Comparison of ENCODE assay signal across 7 mouse cellular contexts in the genomic region with DNA sequence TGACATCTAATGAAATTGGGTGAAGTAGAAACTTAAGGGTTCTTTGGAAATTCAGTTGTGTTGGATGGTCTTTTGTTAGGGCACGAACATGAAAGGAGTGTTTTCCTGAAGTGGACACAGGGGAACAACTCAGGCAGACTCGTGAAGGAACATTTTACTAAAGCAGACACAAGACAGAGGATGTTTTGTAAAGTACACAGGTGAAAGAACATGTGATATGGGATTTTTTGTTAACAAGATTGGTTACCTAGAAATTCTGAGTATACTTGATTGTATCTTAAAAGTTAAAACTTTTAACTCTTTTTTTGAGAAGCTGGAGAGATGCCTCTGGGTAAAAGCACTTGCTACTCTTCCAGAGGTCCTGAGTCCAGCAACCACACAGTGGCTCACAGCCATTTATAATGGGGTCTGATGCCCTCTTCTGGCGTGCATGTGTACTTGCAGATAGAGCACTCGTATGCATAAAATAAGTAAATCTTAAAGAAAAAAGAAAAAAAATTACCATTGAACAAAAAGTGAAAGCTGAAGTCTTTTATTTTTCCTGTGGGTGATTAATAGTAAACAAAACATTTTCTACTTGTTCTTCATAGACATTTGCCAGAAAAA. TPM values are rescaled to one million over a fixed set of nuclear protein-coding genes. Genes with fewer than 3 reads are reported as not detected.
DNase-seq lines count a peak whose midpoint lies in the region; ATAC-seq lines count a peak whose summit lies in the region.

No protein-coding gene starts in this region.

- no peak overlapping the region for H3K4me3 ChIP-seq in intestine, embryonic 16.5 days (ENCODE audit: low read length)

- no peak overlapping the region for H3K27ac ChIP-seq in intestine, embryonic 16.5 days (ENCODE audit: low read length)

- H3K9ac ChIP-seq in intestine, embryonic 16.5 days (ENCODE audit: low read depth, low read length): no peak overlapping the region

- peak; percentile 36 for DNase-seq in left cerebral cortex, postnatal 4 days
- DNase-seq in left cerebral cortex, adult 9 months (ENCODE audit: low spot score in 2 of 2): no peak
- DNase-seq in MN1 (ENCODE audit: low spot score): peak; percentile 66
- peak; percentile 59 for DNase-seq in c-Kit-positive CD71-positive TER-119-positive erythroid progenitor cells, embryonic 14.5 days (ENCODE audit: low spot score)
- no peak for DNase-seq in urinary bladder, postnatal 4 days (ENCODE audit: low spot score in 2 of 2)

- ATAC-seq in intestine, embryonic 16.5 days: 0 out of 2 replicates have a peak, but pooled peaks have one; percentile 45
- ATAC-seq in megakaryocyte-erythroid progenitor cell, adult 5-6 weeks (replicated peaks; ENCODE audit: low FRiP score, low TSS enrichment, poor library complexity, severe bottlenecking): peak; percentile 57; the same call in 1 of the 2 replicates

- peaks cover 8% of the 10 kb centered on the region for H3K4me1 ChIP-seq in intestine, embryonic 16.5 days (ENCODE audit: control insufficient read depth, insufficient read depth, low read length)

- WGBS in intestine, embryonic 16.5 days: 36% methylated on average over 4 of the region's 4 CpGs

- intact Hi-C loops in left cerebral cortex, postnatal 4 days (cut with DNase I): loop anchor here (10.0 kb wide), 1 partner anchor 67 kb away; the partner anchor contains the start of gene Ranbp2

- no peaks in the 10 kb centered on the region for H3K36me3 ChIP-seq in intestine, embryonic 16.5 days (ENCODE audit: control insufficient read depth, insufficient read depth, low read length)

- no peaks in the 10 kb centered on the region for H3K9me3 ChIP-seq in intestine, embryonic 16.5 days (ENCODE audit: control insufficient read depth, low read length)

- H3K27me3 ChIP-seq in intestine, embryonic 16.5 days (replicated peaks; ENCODE audit: control insufficient read depth, insufficient read depth, low read length): no peaks in the 10 kb centered on the region

- H3K4me2 ChIP-seq in intestine, embryonic 16.5 days (ENCODE audit: low read depth, low read length): no peak overlapping the region

RNA-seq across cellular contexts. Expression of gene Lims1, which starts 54.4 kb away (rescaled TPM):
- 10 to 100 TPM; 34.7 to 35.9 TPM for total RNA-seq in left cerebral cortex, postnatal 4 days (2021)
- polyA plus RNA-seq in intestine, embryonic 16.5 days (2015; fragmentation: Nextera tagmentation; extraction: Ambion mirVana): 120 and 124 TPM in 2 replicates
- 52.1 and 58.6 TPM in 2 replicates for total RNA-seq in megakaryocyte-erythroid progenitor cell, adult 5-6 weeks (2014; fragmentation: Nextera tagmentation)
- total RNA-seq in megakaryocyte-erythroid progenitor cell, adult 5-6 weeks (2017): 41.6 and 54.7 TPM in 2 replicates

Comparison
In these comparisons a context has a peak if more than half of its experiments do, and no peak if none do; other contexts are left out.
1. DNase-seq: peak in left cerebral cortex, postnatal 4 days (single experiment), MN1 (single experiment) and c-Kit-positive CD71-positive TER-119-positive erythroid progenitor cells, embryonic 14.5 days (single experiment); none in left cerebral cortex, adult 9 months (0 of 2) and urinary bladder, postnatal 4 days (0 of 2).